Mouse (Mus musculus) stomach, postnatal 0 days (tissue): ENCODE measurements around the gene Tmem265. TPM values are rescaled to one million over a fixed set of nuclear protein-coding genes. Genes with fewer than 3 reads are reported as not detected.
A peak's percentile ranks its signal among the peaks of the same experiment; 100 is the strongest.

Source experiments
- ATAC-seq: fragments of 200-750 bp; cut with Nextera tagmentation; 2 replicates; pipeline ENCODE4 v1.8.0; 2017; ENCODE audit not compliant: low FRiP score, low TSS enrichment
- DNase-seq: peaks from one replicate; pipeline ENCODE4 v3.0.0-alpha.2; 2016; ENCODE audit warnings: low spot score
- H3K27ac ChIP-seq: fragments of 300-500 bp; sonication (generic); replicated peaks from 2 replicates; pipeline ENCODE4 v1.5.1; 2014; ENCODE audit warnings: mild to moderate bottlenecking, control low read depth
- H3K27me3 ChIP-seq: fragments of 300-500 bp; sonication (generic); 2 replicates; pipeline ENCODE4 v1.6.1; 2014; ENCODE audit warnings: low read length; ENCODE audit not compliant: control insufficient read depth, insufficient read depth
- H3K36me3 ChIP-seq: fragments of 300-500 bp; sonication (generic); 2 replicates; pipeline ENCODE4 v1.6.1; 2014; ENCODE audit warnings: low read length, mixed read lengths; ENCODE audit not compliant: control insufficient read depth, insufficient read depth
- H3K4me1 ChIP-seq: fragments of 300-500 bp; sonication (generic); replicated peaks from 2 replicates; pipeline ENCODE4 v1.6.1; 2014; ENCODE audit warnings: antibody characterized with exemption; ENCODE audit not compliant: control insufficient read depth, insufficient read depth
- H3K4me2 ChIP-seq: fragments of 300-500 bp; sonication (generic); replicated peaks from 2 replicates; pipeline ENCODE4 v1.6.1; 2014; ENCODE audit warnings: low read depth, mild to moderate bottlenecking, control low read depth, moderate library complexity
- H3K4me3 ChIP-seq: fragments of 300-500 bp; sonication (generic); 2 replicates; pipeline ENCODE4 v1.5.1; 2014; ENCODE audit warnings: low read depth, low read length, control low read depth
- H3K9ac ChIP-seq: fragments of 300-500 bp; sonication (generic); 2 replicates; pipeline ENCODE4 v1.6.1; 2014; ENCODE audit warnings: mild to moderate bottlenecking, low read length, control low read depth, mixed read lengths
- H3K9me3 ChIP-seq: fragments of 300-500 bp; sonication (generic); 2 replicates; pipeline ENCODE4 v1.6.1; 2016; ENCODE audit warnings: low read length; ENCODE audit not compliant: control insufficient read depth
- CTCF ChIP-seq: IDR thresholded peaks from 2 replicates; pipeline ENCODE4 v1.5.1; 2016; ENCODE audit warnings: antibody characterized with exemption, low read depth, mild to moderate bottlenecking, moderate library complexity
- EP300 ChIP-seq: optimal IDR thresholded peaks from 2 replicates; pipeline ENCODE3; 2016; ENCODE audit warnings: antibody characterized with exemption
- WGBS: fragments of 180-500 bp; shearing (Covaris S2); extraction: QIAGEN DNeasy Blood & Tissue Kit; methylation state at CpG from one replicate; pipeline ENCODE4 v1.1.7; 2014; 5-methylcytosine and 5-hydroxymethylcytosine counted together
- polyA plus RNA-seq: library from polyadenylated mRNA; unstranded; fragments of >200 nt; fragmentation: Nextera tagmentation; extraction: Ambion mirVana; gene quantifications from 2 replicates; pipeline ENCODE4 v1.2.1, GENCODE M21; 2015

The Tmem265 gene
- polyA plus RNA-seq, 1 experiment from 2014 or later = 24.3 TPM

DNA sequence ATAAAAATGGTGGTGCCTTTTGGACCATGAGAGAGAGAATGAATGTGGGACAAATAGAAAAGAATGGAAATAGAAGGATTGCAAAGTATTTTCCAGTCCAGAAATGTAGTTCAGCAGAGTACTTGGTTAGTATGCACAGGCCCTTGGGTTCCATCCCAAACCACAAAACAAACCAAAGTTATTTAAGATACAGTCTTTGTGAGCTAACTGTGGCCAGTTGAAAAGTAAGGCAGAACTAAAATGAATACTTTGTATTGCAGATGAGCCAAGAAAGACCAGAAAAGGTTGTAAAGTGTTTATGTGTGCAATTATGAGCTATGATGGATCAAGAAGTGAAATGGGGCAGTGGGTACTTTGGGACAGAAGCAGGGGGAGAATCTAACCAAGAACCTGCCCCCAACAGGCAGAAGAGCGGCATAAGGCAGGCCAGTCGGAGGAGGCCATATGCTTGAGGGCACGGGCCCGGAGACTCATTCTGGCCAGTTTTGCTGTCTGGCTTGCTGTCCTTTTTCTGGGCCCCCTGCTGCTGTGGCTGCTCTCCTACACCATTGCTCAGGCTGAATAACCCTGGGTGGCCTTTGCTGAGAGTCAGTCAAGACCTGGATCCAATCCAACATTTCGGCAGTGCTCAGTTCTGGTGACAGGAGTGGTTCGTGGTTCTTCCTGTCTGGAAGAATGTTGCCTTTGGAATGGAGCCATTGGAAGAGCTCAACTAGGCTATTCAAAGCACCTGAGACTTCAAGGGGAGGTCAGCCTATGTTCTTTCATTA lies 3.4 kb downstream of the Tmem265 start:
- DNase-seq (no peak), ATAC-seq (no peak)
- Histone ChIP-seq H3K27ac (no peak overlapping the region), H3K4me2 (no peak overlapping the region), H3K27me3 (no peaks in the 10 kb centered on the region), H3K9ac (no peak overlapping the region), H3K36me3 (peaks cover 14% of the 10 kb centered on the region), H3K9me3 (no peaks in the 10 kb centered on the region), H3K4me1 (no peaks in the 10 kb centered on the region), H3K4me3 (no peak overlapping the region)
- no peak for TF ChIP-seq CTCF
- no peak for TF ChIP-seq EP300
- WGBS = 69% methylated on average over 6 of the region's 6 CpGs

- TF ChIP-seq CTCF = 0 out of 2 replicates have a peak, but pooled peaks have one; percentile 3
- TF ChIP-seq EP300 = no peak
- under 1% methylated on average over 17 of the region's 17 CpGs for WGBS
- H3K36me3 ChIP-seq = peaks cover 4% of the 10 kb centered on the region; the same call in 1 of the 2 replicates
- H3K27me3 ChIP-seq = no peaks in the 10 kb centered on the region
- ATAC-seq = peak; percentile 99
- peak within 1 kb of the TSS; percentile 78 for H3K9ac ChIP-seq
- peak within 1 kb of the TSS; percentile 71 for H3K27ac ChIP-seq
- peak within 1 kb of the TSS; percentile 71 for H3K4me3 ChIP-seq
- peak within 1 kb of the TSS; percentile 95 for H3K4me2 ChIP-seq
- H3K9me3 ChIP-seq = no peaks in the 10 kb centered on the region
- H3K4me1 ChIP-seq = no peaks in the 10 kb centered on the region
- DNase-seq = peak; percentile 92
Measured at GRCm38 (mm10) chr7:127572895-127573471, 11.8 kb downstream of the Tmem265 start, which contains the start of gene Phkg2. Phkg2 (plus strand) TSS chr7:127573340.

GRCm38 (mm10) chr7:127573503-127574008 lies 12.4 kb downstream of the Tmem265 start:
- 1% methylated on average over 25 of the region's 28 CpGs for WGBS
- Histone ChIP-seq H3K36me3 (peaks cover 5% of the 10 kb centered on the region; the same call in 1 of the 2 replicates), H3K4me3 (peak overlapping the region; percentile 71), H3K27me3 (no peaks in the 10 kb centered on the region), H3K9me3 (no peaks in the 10 kb centered on the region), H3K27ac (peak overlapping the region; percentile 71), H3K9ac (peak overlapping the region; percentile 78), H3K4me1 (no peaks in the 10 kb centered on the region), H3K4me2 (peak overlapping the region; percentile 95)
- TF ChIP-seq EP300 (no peak), CTCF (no peak)
- ATAC-seq = peak; percentile 24
- no peak for DNase-seq

GRCm38 (mm10) chr7:127574115-127574514 lies 12.9 kb downstream of the Tmem265 start:
- H3K4me2 ChIP-seq = peak overlapping the region; percentile 95
- WGBS = 10% methylated on average over 7 of the region's 7 CpGs
- no peaks in the 10 kb centered on the region for H3K27me3 ChIP-seq
- H3K9ac ChIP-seq = peak overlapping the region; percentile 78
- peak overlapping the region; percentile 71 for H3K4me3 ChIP-seq
- TF ChIP-seq EP300 (no peak), CTCF (no peak)
- H3K27ac ChIP-seq = no peak overlapping the region
- H3K4me1 ChIP-seq = no peaks in the 10 kb centered on the region
- DNase-seq (no peak), ATAC-seq (no peak)
- H3K9me3 ChIP-seq = no peaks in the 10 kb centered on the region
- peaks cover 5% of the 10 kb centered on the region; the same call in 1 of the 2 replicates for H3K36me3 ChIP-seq

DNA sequence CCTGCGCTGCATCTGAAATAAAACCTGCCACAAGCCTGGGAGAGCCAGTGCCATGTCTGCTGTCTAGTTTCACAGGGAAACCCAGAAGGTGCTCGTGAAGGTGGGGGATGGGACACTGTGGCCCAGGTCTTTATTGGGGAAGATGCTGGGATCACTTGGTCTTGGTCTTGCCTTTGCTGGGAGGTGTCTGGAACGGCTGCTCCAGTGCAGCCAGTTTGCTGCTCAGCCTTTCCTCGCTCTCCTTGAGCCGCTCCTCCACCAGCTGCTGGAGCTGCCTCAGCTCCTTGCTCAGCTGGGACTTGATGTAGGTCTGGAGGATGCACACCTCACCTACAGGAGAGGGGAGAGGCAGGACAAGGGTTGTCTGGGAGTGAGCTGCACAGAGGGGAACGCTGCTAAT lies 22.1 kb downstream of the Tmem265 start:
- H3K27ac ChIP-seq = no peak overlapping the region
- H3K4me2 ChIP-seq = no peak overlapping the region
- WGBS = 92% methylated on average over 6 of the region's 6 CpGs

GRCm38 (mm10) chr7:127585031-127585430 lies 23.8 kb downstream of the Tmem265 start:
- H3K4me2 ChIP-seq = no peak overlapping the region
- TF ChIP-seq CTCF (no peak), EP300 (no peak)
- peaks cover 13% of the 10 kb centered on the region for H3K36me3 ChIP-seq
- no peaks in the 10 kb centered on the region for H3K9me3 ChIP-seq
- no peak overlapping the region for H3K27ac ChIP-seq
- no peak overlapping the region for H3K4me3 ChIP-seq
- no peak for DNase-seq
- no peaks in the 10 kb centered on the region for H3K4me1 ChIP-seq
- no peaks in the 10 kb centered on the region for H3K27me3 ChIP-seq
- H3K9ac ChIP-seq = no peak overlapping the region
- no peak for ATAC-seq
- WGBS = 86% methylated on average over 7 of the region's 7 CpGs

More for the DNA sequence above, 22.1 kb downstream of the Tmem265 start:
- Histone ChIP-seq H3K9me3 (no peaks in the 10 kb centered on the region), H3K36me3 (peaks cover 20% of the 10 kb centered on the region), H3K4me3 (no peak overlapping the region), H3K4me1 (no peaks in the 10 kb centered on the region), H3K27me3 (no peaks in the 10 kb centered on the region), H3K9ac (no peak overlapping the region)
- ATAC-seq (no peak), DNase-seq (no peak)
- TF ChIP-seq CTCF (no peak), EP300 (no peak)
